Mouse (Mus musculus) C2C12 (cell line): Measurements from ENCODE around the gene Gatb.

Experiments used
- CEBPB ChIP-seq: IDR thresholded peaks from one replicate; pipeline ENCODE4 v1.6.1; 2011; ENCODE audit warnings: low read depth, mild to moderate bottlenecking, control low read depth, moderate library complexity
- CTCF ChIP-seq: IDR thresholded peaks from one replicate; pipeline ENCODE4 v1.5.1; 2011; ENCODE audit not compliant: control insufficient read depth, insufficient read depth, insufficient read length
- MAX ChIP-seq: IDR thresholded peaks from one replicate; pipeline ENCODE4 v1.6.1; 2011; ENCODE audit warnings: mild to moderate bottlenecking, control low read depth
- MYOD1 ChIP-seq: IDR thresholded peaks from one replicate; pipeline ENCODE4 v1.6.1; 2011; ENCODE audit warnings: low read depth; ENCODE audit not compliant: control insufficient read depth, insufficient read length
- USF1 ChIP-seq: IDR thresholded peaks from one replicate; pipeline ENCODE4 v1.6.1; 2011; ENCODE audit warnings: low read depth, mild to moderate bottlenecking, control low read depth, moderate library complexity

GRCm38 (mm10) chr3:85641751-85642150, 67.8 kb downstream of the Gatb start:
- no peak for TF ChIP-seq CTCF
- TF ChIP-seq USF1, result no peak
- TF ChIP-seq MYOD1, result no peak
- TF ChIP-seq CEBPB, result no peak
- no peak for TF ChIP-seq MAX
